Mouse (Mus musculus): ENCODE measurements around the gene Zfp759. TPM values are rescaled to one million over a fixed set of nuclear protein-coding genes. Genes with fewer than 3 reads are reported as not detected.
A peak's percentile ranks its signal among the peaks of the same experiment; 100 is the strongest.

Zfp759 gene
- polyA plus RNA-seq, 1 experiment: not detected

DNA sequence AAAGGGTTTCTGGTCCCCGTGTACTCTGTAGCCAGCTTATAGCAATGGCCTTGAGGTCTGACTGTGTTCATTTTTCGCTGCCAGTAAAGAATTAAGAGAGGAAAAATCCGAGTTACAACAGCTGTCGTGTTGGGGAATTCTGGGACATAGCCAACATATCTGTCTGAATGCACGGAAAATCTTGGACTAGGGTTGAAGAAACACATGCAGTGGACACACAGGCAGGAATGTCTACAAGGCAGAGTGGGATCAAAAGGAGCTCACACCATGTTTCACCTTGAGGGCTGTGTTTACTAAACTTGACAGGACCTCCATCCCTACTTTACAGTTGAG is 52.2 kb downstream of the Zfp759 start:
- Histone ChIP-seq H3K4me3 (ENCODE audit: insufficient read depth, low read depth, low read length) (peak overlapping the region; percentile 99), H3K4me1 (ENCODE audit: control insufficient read depth, insufficient read depth, low read length) (0 out of 2 replicates have a peak, but pooled peaks cover 3% of the 10 kb centered on the region), H3K27ac (ENCODE audit: insufficient read depth, low read depth, low read length) (no peak overlapping the region)
- TF ChIP-seq POLR2A (IDR thresholded peaks at IDR 0.05; ENCODE audit: insufficient read depth, low read depth, low read length) (no peak), CTCF (IDR thresholded peaks at IDR 0.05; ENCODE audit: insufficient read depth, low read depth, low read length) (no peak)
- WGBS: 13% methylated on average over 5 of the region's 5 CpGs

Other genes with a start within 250 kb of the Zfp759 start
- not detected in 2 replicates for gene Gm10767, start 216.7 kb upstream of the Zfp759 start, polyA plus RNA-seq (2012; ENCODE audit: insufficient read depth, insufficient read length, low replicate concordance, missing spikeins)
- not detected in 2 replicates for gene Zfp712, start 60.5 kb upstream of the Zfp759 start, polyA plus RNA-seq (2012; ENCODE audit: insufficient read depth, insufficient read length, low replicate concordance, missing spikeins)
- not detected in 2 replicates for gene Zfp708, start 23.7 kb upstream of the Zfp759 start, polyA plus RNA-seq (2012; ENCODE audit: insufficient read depth, insufficient read length, low replicate concordance, missing spikeins)
- gene Gm28557, start 13.1 kb upstream of the Zfp759 start, polyA plus RNA-seq (2012; ENCODE audit: insufficient read depth, insufficient read length, low replicate concordance, missing spikeins): not detected in 2 replicates
- not detected in 2 replicates for gene Rslcan18, start 5.4 kb upstream of the Zfp759 start, polyA plus RNA-seq (2012; ENCODE audit: insufficient read depth, insufficient read length, low replicate concordance, missing spikeins)
- gene Rsl1, start 51.5 kb downstream of the Zfp759 start, polyA plus RNA-seq (2012; ENCODE audit: insufficient read depth, insufficient read length, low replicate concordance, missing spikeins): not detected in 2 replicates
- gene Zfp455, start 72.8 kb downstream of the Zfp759 start, polyA plus RNA-seq (2012; ENCODE audit: insufficient read depth, insufficient read length, low replicate concordance, missing spikeins): not detected in 2 replicates
- gene Zfp458, start 156.8 kb downstream of the Zfp759 start, polyA plus RNA-seq (2012; ENCODE audit: insufficient read depth, insufficient read length, low replicate concordance, missing spikeins): not detected in 2 replicates
- not detected in 2 replicates for gene Zfp457, start 184.8 kb downstream of the Zfp759 start, polyA plus RNA-seq (2012; ENCODE audit: insufficient read depth, insufficient read length, low replicate concordance, missing spikeins)
- not detected in 2 replicates for gene Zfp595, start 210.9 kb downstream of the Zfp759 start, polyA plus RNA-seq (2012; ENCODE audit: insufficient read depth, insufficient read length, low replicate concordance, missing spikeins)
- gene Gm28044, start 238.9 kb downstream of the Zfp759 start, polyA plus RNA-seq (2012; ENCODE audit: insufficient read depth, insufficient read length, low replicate concordance, missing spikeins): not detected in 2 replicates
- not detected in 2 replicates for gene Zfp953, start 238.9 kb downstream of the Zfp759 start, polyA plus RNA-seq (2012; ENCODE audit: insufficient read depth, insufficient read length, low replicate concordance, missing spikeins)